Mouse (Mus musculus) spleen, adult 12 weeks (tissue): ENCODE results near the gene Lyzl4.

Experiments used
- DNase-seq: peaks from one replicate; pipeline ENCODE4 v3.0.0; 2022; ENCODE audit warnings: low spot score

The Lyzl4 gene

DNA sequence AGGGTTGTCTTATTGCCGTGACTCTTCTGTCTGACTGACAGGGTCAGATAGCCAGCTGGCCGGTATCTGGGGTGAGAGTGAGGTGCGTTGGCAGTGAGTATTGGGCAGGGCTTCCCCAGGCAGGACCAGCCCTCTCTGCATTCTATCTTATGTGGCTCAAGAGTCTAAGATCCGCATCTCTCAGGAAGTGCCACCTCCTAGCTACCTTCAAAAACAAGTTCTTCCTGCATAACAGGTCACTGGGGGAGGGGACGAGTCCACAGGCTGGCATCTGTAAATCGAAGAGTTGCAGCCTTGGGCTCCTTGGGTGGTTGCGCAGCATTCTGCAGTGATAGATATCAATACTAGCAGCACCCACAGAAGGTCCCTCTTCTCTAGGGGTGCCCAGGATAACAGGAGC lies 5.1 kb upstream of the Lyzl4 start:
- DNase-seq = no peak

GRCm38 (mm10) chr9:121644855-121645254 lies 3.0 kb upstream of the Lyzl4 start:
- DNase-seq = no peak

DNA sequence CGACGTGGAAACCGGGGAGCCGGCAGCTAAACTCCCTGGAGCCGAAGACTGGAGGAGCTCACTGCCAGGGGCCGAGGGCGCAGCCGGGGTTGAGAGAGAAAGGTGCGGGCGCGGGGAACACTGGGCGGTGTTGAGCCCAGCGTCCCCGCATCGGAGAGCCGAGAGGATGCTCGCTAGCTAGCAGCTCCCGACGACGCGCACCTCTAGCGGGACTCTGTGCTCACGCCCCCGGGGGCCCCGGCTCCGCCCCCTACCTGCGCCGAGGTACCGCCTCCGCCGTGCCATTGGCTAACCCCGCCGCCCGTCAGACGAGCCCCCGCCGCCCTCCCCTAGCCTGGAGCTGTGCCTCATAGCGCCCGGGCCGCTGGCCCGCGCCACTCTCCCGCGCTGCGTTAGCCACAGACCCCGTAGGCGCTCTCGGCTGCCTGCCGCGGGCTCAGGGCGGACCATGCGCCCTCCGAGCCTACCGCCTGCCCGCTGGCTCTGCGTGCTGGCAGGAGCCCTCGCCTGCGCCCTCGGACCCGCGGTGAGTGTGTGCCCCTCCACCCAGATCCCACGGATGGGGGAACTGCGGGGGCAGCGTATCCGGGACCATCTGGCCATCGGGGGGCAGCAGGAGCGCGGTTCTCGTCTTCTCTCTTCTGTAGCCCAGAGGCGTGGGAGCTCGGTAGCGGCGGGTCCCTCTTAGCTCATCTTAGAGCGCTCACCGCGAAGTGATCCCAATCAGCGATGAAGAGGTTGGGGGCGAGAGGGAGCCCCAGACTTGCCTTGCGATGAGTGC lies 695 bp upstream of the Lyzl4 start, which contains the start of gene Vipr1:
Gene Vipr1, plus strand, starts transcription at position 316 of the 781 bp plus-strand sequence.
- peak; percentile 55 for DNase-seq

DNA sequence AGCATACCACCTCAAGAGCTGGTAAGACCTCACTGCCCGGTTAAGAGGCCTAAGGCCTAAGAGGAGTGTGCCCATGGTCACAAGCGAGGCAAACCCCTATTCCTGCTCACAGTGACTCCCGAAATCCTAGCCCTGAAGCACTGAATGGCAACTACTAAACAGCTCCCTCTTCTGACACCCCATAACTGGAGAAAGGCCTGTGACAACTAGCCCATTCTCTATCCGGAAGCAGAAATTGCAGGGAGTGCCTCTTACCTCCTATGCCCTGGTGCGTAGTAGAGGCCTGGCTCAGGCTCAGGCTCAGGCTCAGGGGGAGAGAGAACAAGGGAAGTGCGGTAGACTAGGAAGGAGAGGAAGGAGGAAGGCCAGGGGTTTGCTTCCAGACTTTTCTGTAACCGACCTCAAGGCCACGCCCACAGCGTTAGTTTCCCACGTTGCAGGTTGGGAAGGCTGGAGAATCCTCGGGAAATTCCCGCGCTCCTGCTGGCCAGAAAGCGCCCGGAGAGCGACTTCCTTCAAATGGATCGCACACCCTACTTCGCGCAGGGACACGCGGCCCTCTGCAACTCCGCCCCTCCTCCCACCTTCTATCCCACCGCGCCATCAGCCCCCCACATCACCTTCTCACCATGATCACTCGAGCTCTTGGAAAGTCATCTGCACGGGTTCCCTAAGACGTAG lies 521 bp downstream of the Lyzl4 start:
- no peak for DNase-seq

DNA sequence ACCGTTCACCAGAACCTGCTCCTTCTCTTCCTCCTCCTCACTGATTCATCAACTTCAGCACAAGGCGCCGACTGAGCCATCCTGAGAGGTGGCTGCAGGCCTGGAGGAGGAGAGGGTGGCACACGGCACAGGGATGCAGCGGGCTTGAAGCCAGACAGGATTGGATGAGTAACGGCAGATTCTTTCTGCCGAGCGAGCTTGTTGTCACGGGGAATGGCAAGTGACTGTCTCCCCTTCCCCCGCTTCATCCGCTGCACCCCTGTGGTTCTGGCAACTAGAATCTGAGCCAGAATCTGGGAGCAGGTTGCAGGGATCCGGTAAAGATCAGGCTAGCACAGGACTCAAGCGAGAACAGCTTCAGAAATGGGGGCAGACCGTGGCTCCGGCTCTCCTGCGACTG lies 2.1 kb downstream of the Lyzl4 start:
- no peak for DNase-seq

- no peak for DNase-seq
Observed at GRCm38 (mm10) chr9:121635835-121636576, 5.9 kb downstream of the Lyzl4 start.

GRCm38 (mm10) chr9:121633306-121633705 lies 8.6 kb downstream of the Lyzl4 start:
- DNase-seq = no peak

- no peak for DNase-seq
Observed at GRCm38 (mm10) chr9:121632891-121633290, 9.0 kb downstream of the Lyzl4 start.

DNA sequence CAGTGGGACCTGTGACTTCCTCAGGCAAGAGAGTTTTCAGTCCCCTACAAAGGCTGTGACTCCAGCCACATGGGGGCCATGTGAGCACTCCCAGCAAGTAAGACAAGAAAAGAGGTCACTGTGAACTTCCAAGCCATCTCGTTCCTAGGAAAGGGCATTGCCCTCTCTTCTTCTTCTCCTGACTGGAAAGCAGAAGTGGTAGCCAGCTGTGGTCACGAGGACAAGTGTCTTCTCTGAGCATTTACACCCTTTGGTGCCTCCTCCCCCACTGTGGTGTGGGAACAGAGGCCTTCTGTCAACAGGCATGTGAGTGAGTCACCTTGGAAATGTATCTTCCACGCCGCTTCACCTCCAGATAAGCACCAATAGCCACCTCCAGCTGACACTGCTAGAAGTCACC lies 9.9 kb downstream of the Lyzl4 start:
- DNase-seq = no peak

DNA sequence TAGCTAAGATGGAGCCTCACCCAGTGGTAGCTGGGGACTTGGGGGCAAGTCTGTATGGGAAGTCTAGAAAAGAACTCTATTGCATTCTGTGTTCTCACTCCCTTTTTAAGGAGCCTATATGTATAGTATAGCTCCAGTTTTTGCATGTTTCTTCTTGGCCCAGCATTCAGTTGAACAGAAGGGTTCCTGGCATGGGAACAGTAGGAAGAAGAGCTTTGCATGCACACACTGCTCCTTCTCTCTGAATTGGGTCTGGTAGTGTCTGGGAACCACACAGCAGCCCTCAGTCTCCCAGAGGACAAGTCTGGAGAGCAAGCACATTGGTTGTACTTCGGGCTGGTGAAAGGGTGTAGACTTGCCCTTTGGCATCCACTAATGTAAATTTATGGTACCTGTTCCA lies 11.3 kb downstream of the Lyzl4 start:
- no peak for DNase-seq

DNA sequence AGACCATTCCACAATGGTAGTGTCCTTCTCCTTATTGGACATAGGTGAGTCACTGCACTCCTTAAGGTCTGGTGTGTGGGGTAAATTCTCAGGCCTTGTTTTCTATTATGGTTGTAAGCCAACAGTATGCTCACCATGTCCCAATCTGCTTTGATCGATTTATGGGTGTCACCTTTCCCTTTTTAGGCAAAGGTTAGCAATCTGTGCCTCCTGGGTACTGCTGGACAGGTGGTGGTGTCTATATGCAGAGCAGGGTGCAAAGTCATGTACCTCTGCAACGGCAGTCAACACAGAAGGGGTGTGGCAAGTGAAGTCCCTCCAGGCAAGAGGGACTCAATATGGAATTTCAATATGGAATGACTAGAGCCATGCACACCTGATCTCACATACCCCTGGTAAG lies 17.0 kb downstream of the Lyzl4 start:
- DNase-seq = no peak

- DNase-seq = no peak
Observed at GRCm38 (mm10) chr9:121623235-121623634, 18.7 kb downstream of the Lyzl4 start.

- DNase-seq = no peak
Observed at GRCm38 (mm10) chr9:121619441-121619840, 22.5 kb downstream of the Lyzl4 start.

- DNase-seq = no peak
Observed at GRCm38 (mm10) chr9:121616471-121616870, 25.4 kb downstream of the Lyzl4 start.

DNA sequence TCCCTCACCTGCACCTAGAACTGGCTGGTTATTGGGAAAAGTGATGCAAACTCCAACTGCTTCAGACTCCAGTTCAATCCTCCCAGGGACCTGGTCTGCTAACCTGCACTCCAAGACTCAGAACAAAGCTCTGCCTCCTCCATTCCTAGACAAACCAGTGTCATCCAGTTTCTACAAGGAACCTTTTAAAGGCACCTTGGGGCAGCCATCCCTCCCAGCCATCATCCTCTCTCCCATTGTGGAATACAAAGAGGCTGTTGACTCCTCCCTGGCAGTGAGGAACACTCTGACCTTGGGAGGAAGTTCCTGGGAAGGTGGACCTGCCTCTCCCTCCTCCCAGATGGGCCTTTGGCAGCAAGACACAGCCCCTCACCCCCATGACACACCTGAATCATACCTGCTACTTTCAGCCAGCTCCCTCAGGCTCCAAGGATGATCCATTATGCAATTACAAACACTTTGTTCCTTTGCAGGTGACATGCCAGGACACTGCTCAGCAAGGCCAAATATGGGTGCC lies 27.6 kb downstream of the Lyzl4 start:
- no peak for DNase-seq

DNA sequence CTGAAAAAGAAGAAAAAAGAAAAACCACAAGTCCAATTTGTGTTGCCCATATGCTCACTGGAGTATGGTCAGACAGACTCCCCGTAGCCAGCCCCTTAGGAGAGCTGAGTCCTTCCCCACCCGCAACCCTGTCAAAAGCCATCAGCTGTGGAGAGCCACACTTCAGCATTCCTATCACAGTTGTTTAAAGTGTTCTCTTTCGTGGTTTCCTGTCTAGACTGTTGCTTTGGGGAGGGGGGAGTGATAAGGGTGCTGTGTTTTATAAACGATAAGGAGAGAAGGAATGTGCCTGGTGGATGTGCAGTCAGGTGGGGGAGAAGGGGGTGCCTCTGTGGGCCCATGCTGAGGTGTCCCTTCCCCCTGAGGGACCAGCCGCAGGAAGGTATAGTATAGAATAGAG lies 28.7 kb downstream of the Lyzl4 start:
- DNase-seq = no peak

GRCm38 (mm10) chr9:121609381-121609780 lies 32.5 kb downstream of the Lyzl4 start:
- no peak for DNase-seq

- no peak for DNase-seq
Observed at GRCm38 (mm10) chr9:121606498-121607096, 35.3 kb downstream of the Lyzl4 start.

- DNase-seq = no peak
Observed at GRCm38 (mm10) chr9:121605414-121606278, 36.2 kb downstream of the Lyzl4 start.

DNA sequence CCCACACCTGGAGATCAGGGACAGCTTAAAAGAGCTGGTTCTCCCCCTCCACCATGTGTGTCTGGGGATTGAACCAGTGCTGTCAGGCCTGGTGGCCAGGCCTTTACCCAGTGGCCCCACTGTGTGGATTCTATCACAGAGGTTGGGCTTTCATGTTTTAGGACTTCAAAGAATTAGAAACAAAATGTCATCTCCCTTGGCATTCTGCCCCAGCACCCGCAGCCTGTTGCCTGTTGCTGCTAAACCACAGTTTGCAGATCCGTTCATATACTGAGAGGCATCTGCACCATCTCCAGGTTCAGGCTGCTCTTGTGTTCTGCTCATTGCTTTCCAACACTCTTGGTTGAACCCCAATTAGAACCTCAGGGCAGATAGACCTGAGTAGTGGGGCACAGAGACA lies 39.5 kb downstream of the Lyzl4 start:
- DNase-seq = no peak

DNA sequence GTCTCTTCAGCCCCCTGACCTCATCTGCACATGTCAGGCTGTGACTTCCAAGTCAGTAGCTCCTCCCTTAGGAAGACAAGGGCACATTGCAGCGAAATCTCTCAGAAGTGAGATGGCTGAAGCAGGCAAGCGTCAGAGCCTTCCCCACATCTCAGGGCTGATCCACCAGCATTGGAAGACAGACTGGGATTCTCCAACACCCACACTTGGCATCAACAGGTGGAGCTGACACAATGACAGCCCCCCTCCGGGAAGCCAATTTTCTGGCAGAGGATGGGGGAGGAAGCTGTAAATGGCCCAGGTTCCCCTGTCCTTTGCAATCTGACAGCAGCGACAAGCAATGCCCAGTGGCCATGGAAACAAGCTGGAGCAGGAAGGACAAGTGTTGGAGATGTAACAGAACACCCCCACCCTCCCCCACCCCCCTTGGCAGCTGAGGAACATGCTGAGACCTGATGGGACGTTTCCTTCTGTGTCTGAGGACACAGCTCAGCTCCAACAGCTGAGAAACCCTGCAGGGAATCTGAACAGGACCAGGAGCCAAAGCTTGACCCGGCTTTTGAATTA lies 41.0 kb downstream of the Lyzl4 start:
- no peak for DNase-seq
